Mouse (Mus musculus): Measurements from ENCODE around the gene Pithd1. TPM values are rescaled to one million over a fixed set of nuclear protein-coding genes. Genes with fewer than 3 reads are reported as not detected.
"Not testable (repeated sequence)": the region's sequence is repeated elsewhere in the genome, so short reads cannot be mapped to it uniquely, and the experiment has no call there.

Gene Pithd1
- polyA plus RNA-seq, 1 experiment from 2014 or later, result 64.8 TPM

DNA sequence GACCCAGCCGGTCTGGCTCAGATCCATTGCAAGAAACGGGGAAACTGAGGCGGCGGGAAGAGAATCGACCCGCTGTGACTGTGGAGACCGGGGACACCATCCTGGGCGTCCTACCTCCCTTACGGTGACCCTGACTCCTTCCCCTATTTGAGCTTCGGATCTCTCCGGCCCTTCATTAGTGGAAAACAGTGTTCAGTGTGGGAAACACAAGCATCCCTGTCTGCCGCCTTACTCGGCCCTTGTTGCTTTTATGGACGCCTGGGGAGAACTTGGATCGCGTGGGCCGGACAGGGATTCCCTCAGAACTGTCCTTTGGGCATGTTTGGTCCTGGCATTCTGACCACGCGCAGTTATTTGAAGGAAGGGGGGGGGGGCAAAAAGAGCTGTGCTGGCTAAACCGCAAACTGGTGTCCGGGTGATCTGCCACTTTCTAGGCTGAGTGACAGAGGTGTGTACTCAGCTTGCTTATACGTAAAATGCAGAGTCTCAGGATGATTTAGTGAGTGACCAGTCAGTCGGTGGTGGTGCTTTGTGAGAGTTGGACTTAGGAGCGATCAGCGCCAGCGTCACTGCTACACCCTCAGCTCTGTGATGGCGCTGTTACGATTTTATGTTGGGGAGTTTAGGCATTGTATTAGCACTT, 40.3 kb downstream of the Pithd1 start:
- H3K27ac ChIP-seq (ENCODE audit: low read depth, low read length), result 0 out of 2 replicates have a peak overlapping the region, but pooled peaks have one; percentile 12
- DNase-seq (ENCODE audit: low spot score, missing footprints) (no peak), ATAC-seq (ENCODE audit: low FRiP score) (no peak)
- H3K36me3 ChIP-seq (ENCODE audit: control insufficient read depth, insufficient read depth, low read length), result peaks cover 2% of the 10 kb centered on the region; the same call in 1 of the 2 replicates
- H3K4me1 ChIP-seq (ENCODE audit: control insufficient read depth, insufficient read depth, low read length), result peaks cover 7% of the 10 kb centered on the region
- H3K4me2 ChIP-seq, result peak overlapping the region; percentile 87
- no peaks in the 10 kb centered on the region for H3K27me3 ChIP-seq (ENCODE audit: control insufficient read depth, insufficient read depth, low read length)
- WGBS, result 1% methylated on average over 28 of the region's 28 CpGs
- no peaks in the 10 kb centered on the region for H3K9me3 ChIP-seq (ENCODE audit: control insufficient read depth, low read length)
- H3K9ac ChIP-seq (ENCODE audit: low read length), result peak overlapping the region; percentile 72
- peak overlapping the region; percentile 80 for H3K4me3 ChIP-seq (ENCODE audit: low read depth, low read length)

DNA sequence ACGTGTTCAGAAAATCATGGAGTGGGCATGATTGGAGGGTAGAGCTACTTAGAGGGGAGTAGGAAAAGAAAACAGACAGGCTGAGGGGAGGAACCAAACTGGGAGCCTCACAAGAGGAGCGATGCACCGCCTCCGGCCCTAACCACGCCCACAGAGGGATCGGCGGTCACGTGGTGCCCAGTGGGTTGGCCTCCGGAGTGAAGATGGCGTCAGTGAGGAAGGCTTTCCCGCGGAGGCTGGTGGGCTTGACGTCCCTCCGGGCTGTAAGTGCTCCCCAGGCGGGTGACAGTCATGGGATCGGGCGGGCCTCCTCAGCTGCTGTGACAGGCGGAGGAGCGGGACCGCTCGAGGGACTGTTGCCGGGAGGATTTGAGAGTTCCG, 40.8 kb downstream of the Pithd1 start, which contains the start of gene Hmgcl:
Gene Hmgcl, plus strand, starts transcription at position 171 of the 381 bp plus-strand sequence.
- Histone ChIP-seq H3K9ac (ENCODE audit: low read length) (peak within 1 kb of the TSS; percentile 72), H3K4me3 (ENCODE audit: low read depth, low read length) (peak within 1 kb of the TSS; percentile 80), H3K4me2 (peak within 1 kb of the TSS; percentile 87), H3K36me3 (ENCODE audit: control insufficient read depth, insufficient read depth, low read length) (peaks cover under 1% of the 10 kb centered on the region; the same call in 1 of the 2 replicates), H3K27me3 (ENCODE audit: control insufficient read depth, insufficient read depth, low read length) (no peaks in the 10 kb centered on the region), H3K9me3 (ENCODE audit: control insufficient read depth, low read length) (no peaks in the 10 kb centered on the region), H3K4me1 (ENCODE audit: control insufficient read depth, insufficient read depth, low read length) (peaks cover 7% of the 10 kb centered on the region), H3K27ac (ENCODE audit: low read depth, low read length) (0 out of 2 replicates have a peak within 1 kb of the TSS, but pooled peaks have one; percentile 12)
- DNase-seq (ENCODE audit: low spot score, missing footprints) (peak; percentile 98), ATAC-seq (ENCODE audit: low FRiP score) (peak; percentile 96)
- WGBS, result under 1% methylated on average over 23 of the region's 23 CpGs

DNA sequence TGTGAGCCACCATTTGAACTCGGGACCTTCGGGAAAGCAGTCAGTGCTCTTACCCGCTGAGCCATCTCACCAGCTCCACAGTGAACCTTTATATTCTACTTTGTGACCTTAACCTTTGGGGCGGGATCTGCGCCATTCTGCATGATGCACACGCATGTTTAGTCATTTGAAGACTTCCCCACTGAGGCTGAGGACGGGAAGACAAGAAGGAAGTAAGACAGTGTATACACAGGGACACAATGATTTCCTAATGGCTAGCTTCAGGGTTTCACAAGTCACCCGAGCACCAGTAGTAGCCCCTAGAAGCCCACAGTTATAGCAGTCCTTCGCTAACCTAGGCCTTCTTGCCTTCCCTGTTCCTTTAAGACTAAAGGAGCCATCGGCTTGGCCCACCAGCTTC, 41.4 kb downstream of the Pithd1 start:
- no peaks in the 10 kb centered on the region for H3K9me3 ChIP-seq (ENCODE audit: control insufficient read depth, low read length)
- H3K9ac ChIP-seq (ENCODE audit: low read length), result peak overlapping the region; percentile 47
- H3K36me3 ChIP-seq (ENCODE audit: control insufficient read depth, insufficient read depth, low read length), result no peaks in the 10 kb centered on the region
- ATAC-seq (ENCODE audit: low FRiP score) (peak; percentile 50), DNase-seq (ENCODE audit: low spot score, missing footprints) (no peak)
- H3K27ac ChIP-seq (ENCODE audit: low read depth, low read length), result no peak overlapping the region
- H3K27me3 ChIP-seq (ENCODE audit: control insufficient read depth, insufficient read depth, low read length), result no peaks in the 10 kb centered on the region
- WGBS, result 77% methylated on average over 10 of the region's 10 CpGs
- H3K4me1 ChIP-seq (ENCODE audit: control insufficient read depth, insufficient read depth, low read length), result peaks cover 7% of the 10 kb centered on the region
- peak overlapping the region; percentile 80; the same call in 1 of the 2 replicates for H3K4me3 ChIP-seq (ENCODE audit: low read depth, low read length)
- H3K4me2 ChIP-seq, result peak overlapping the region; percentile 87

DNA sequence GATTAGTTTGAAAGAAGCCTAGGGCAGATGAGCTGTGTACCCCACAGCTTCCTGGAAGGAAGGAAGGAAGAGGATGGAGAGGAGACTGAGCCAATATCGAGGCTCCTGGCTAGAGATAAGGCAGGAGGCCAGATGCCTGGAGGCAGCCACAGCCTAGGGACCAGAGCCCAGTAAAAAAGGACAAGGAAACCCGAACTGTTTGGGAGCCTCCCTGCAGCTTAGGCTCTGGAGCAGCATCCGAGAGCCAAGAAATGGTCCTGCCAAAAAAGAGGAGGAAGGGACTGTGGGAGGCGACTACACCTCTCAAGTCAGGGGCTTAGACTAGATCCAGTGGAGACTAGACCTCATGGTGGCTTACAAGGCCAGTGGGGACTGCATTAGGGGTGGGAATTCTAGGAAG, 43.7 kb downstream of the Pithd1 start:
- 64% methylated on average over 4 of the region's 4 CpGs for WGBS
- H3K36me3 ChIP-seq (ENCODE audit: control insufficient read depth, insufficient read depth, low read length), result no peaks in the 10 kb centered on the region; the same call in 1 of the 2 replicates
- H3K9me3 ChIP-seq (ENCODE audit: control insufficient read depth, low read length), result no peaks in the 10 kb centered on the region
- ATAC-seq (ENCODE audit: low FRiP score), result no peak
- H3K4me2 ChIP-seq, result no peak overlapping the region
- no peak overlapping the region for H3K4me3 ChIP-seq (ENCODE audit: low read depth, low read length)
- no peaks in the 10 kb centered on the region for H3K27me3 ChIP-seq (ENCODE audit: control insufficient read depth, insufficient read depth, low read length)
- no peak overlapping the region for H3K27ac ChIP-seq (ENCODE audit: low read depth, low read length)
- DNase-seq (ENCODE audit: low spot score, missing footprints), result no peak
- H3K9ac ChIP-seq (ENCODE audit: low read length), result no peak overlapping the region
- peaks cover 7% of the 10 kb centered on the region for H3K4me1 ChIP-seq (ENCODE audit: control insufficient read depth, insufficient read depth, low read length)

DNA sequence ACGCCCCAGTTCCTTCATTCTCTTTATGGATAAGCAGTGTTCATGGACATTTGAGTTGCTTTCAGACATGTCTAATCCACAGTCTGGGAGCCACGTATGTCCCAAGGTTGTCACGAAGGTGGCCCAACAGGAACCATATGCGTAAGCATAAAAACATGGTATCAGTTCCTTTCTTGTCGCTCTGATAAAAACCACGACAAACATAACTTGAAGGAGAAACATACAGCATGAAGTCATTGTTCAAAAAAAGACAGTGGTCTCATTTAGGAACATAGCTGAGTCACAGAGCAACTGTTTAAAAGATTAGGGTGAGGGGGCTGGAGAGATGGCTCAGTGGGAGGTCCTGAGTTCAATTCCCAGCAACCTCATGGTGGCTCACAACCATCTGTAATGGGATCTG, 44.9 kb downstream of the Pithd1 start:
- Histone ChIP-seq H3K27me3 (ENCODE audit: control insufficient read depth, insufficient read depth, low read length) (no peaks in the 10 kb centered on the region), H3K9ac (ENCODE audit: low read length) (no peak overlapping the region), H3K27ac (ENCODE audit: low read depth, low read length) (no peak overlapping the region), H3K4me3 (ENCODE audit: low read depth, low read length) (no peak overlapping the region), H3K4me1 (ENCODE audit: control insufficient read depth, insufficient read depth, low read length) (peaks cover 7% of the 10 kb centered on the region), H3K9me3 (ENCODE audit: control insufficient read depth, low read length) (no peaks in the 10 kb centered on the region), H3K4me2 (no peak overlapping the region), H3K36me3 (ENCODE audit: control insufficient read depth, insufficient read depth, low read length) (no peaks in the 10 kb centered on the region; the same call in 1 of the 2 replicates)
- WGBS, result 93% methylated on average over 6 of the region's 6 CpGs
- DNase-seq (ENCODE audit: low spot score, missing footprints), result no peak
- ATAC-seq (ENCODE audit: low FRiP score), result no peak

DNA sequence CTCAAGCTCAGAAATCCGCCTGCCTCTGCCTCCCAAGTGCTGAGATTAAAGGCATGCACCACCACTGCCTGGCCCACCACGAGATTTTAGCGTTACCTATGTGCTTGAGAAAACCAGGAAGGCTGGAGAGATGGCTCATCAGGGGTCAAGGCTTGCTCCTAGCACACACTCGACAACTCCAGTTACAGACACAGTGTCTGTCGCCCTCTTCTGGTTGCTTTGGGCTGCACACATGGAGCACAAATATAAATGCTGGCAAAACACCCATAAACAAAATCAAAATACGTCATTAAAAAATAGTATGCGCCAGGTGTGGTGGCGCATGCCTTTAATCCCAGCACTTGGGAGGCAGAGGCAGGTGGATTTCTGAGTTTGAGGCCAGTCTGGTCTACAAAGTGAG, 46.0 kb downstream of the Pithd1 start:
- not testable (repeated sequence) for H3K27ac ChIP-seq (ENCODE audit: low read depth, low read length); H3K27me3 ChIP-seq (ENCODE audit: control insufficient read depth, insufficient read depth, low read length); H3K4me1 ChIP-seq (ENCODE audit: control insufficient read depth, insufficient read depth, low read length); H3K9me3 ChIP-seq (ENCODE audit: control insufficient read depth, low read length); H3K4me3 ChIP-seq (ENCODE audit: low read depth, low read length); DNase-seq (ENCODE audit: low spot score, missing footprints); H3K4me2 ChIP-seq; ATAC-seq (ENCODE audit: low FRiP score); H3K9ac ChIP-seq (ENCODE audit: low read length); H3K36me3 ChIP-seq (ENCODE audit: control insufficient read depth, insufficient read depth, low read length)
- 81% methylated on average over 8 of the region's 8 CpGs for WGBS

DNA sequence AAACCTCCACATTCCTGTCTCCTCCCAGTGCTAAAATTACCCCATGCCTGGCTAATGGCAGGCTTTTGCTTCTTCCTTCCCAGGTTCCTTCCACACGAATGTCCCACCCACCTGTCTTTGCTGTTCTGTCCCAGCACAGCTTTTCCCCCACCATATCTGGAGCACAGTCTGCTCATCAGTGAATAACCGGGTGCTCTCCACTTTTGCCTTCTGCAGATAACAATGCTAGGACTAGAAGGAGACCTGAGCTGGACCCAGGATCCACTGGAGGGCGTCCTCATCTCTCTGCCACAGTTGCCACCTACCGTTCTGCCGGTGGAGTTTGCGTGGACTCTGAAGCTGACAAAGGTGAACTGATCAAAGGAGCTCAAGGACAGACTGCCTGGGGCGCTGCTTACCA, 48.2 kb downstream of the Pithd1 start:
- Histone ChIP-seq H3K27me3 (ENCODE audit: control insufficient read depth, insufficient read depth, low read length) (no peaks in the 10 kb centered on the region), H3K4me3 (ENCODE audit: low read depth, low read length) (no peak overlapping the region), H3K27ac (ENCODE audit: low read depth, low read length) (no peak overlapping the region), H3K9me3 (ENCODE audit: control insufficient read depth, low read length) (no peaks in the 10 kb centered on the region), H3K4me2 (no peak overlapping the region), H3K4me1 (ENCODE audit: control insufficient read depth, insufficient read depth, low read length) (peaks cover 3% of the 10 kb centered on the region; the same call in 1 of the 2 replicates), H3K9ac (ENCODE audit: low read length) (no peak overlapping the region), H3K36me3 (ENCODE audit: control insufficient read depth, insufficient read depth, low read length) (no peaks in the 10 kb centered on the region; the same call in 1 of the 2 replicates)
- DNase-seq (ENCODE audit: low spot score, missing footprints) (no peak), ATAC-seq (ENCODE audit: low FRiP score) (no peak)
- WGBS, result 86% methylated on average over 7 of the region's 7 CpGs

DNA sequence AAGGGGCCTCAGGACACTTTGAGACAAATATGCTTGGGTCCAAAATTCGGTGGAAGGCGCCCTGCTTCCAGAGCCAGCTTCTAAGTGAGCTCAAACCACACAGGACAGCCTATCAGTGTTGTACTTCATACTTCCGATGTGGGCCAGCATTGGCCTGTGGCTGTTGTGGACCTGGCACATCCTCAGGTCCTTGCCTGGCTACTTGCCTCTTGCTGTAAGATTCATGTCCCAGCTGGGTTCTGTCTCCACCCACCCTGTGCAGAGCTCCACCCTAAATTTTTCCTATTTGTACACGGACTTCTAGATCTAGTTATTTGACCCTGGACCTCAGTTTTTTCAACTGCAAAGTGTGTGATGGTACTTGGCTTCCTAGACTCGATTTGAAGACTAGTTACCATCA, 51.6 kb downstream of the Pithd1 start:
- H3K36me3 ChIP-seq (ENCODE audit: control insufficient read depth, insufficient read depth, low read length), result no peaks in the 10 kb centered on the region; the same call in 1 of the 2 replicates

DNA sequence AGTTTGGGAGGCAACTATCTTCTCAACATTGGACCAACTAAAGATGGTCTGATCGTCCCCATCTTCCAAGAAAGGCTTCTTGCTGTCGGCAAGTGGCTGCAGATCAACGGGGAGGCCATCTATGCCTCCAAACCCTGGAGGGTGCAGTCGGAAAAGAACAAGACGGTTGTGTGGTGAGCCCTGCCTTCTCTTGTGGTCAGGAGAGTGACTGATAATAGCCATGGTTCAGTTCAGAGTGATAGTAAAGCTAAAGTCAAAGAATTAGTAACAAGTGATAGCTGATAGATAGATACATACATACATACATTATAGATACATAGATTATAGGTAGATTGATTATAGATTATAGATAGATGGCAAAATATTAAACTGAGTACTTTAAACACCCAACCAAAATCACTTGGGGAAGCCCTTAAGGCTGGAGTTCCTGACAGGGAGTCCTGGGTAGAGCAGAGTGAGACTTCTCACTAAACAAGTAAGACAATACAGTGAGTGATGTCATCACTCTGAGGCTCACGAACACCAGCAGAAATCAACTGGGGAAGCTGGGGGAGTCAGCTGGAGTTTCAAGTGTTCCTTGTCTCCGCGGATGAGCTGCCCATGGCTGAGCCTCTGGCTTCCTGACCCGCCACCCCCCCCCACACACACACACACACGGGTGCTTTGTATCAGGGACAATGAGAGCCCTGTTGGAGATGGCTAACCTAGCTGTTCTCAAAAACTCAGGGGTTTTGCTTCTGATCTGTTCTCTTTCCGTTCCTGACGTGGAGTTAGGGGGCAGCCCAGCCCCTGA, 52.2 kb downstream of the Pithd1 start:
- Histone ChIP-seq H3K9me3 (ENCODE audit: control insufficient read depth, low read length) (no peaks in the 10 kb centered on the region), H3K4me2 (no peak overlapping the region), H3K27ac (ENCODE audit: low read depth, low read length) (no peak overlapping the region), H3K27me3 (ENCODE audit: control insufficient read depth, insufficient read depth, low read length) (no peaks in the 10 kb centered on the region), H3K9ac (ENCODE audit: low read length) (no peak overlapping the region), H3K4me3 (ENCODE audit: low read depth, low read length) (no peak overlapping the region), H3K36me3 (ENCODE audit: control insufficient read depth, insufficient read depth, low read length) (no peaks in the 10 kb centered on the region; the same call in 1 of the 2 replicates), H3K4me1 (ENCODE audit: control insufficient read depth, insufficient read depth, low read length) (peaks cover 3% of the 10 kb centered on the region; the same call in 1 of the 2 replicates)
- ATAC-seq (ENCODE audit: low FRiP score), result no peak
- no peak for DNase-seq (ENCODE audit: low spot score, missing footprints)
- 56% methylated on average over 12 of the region's 12 CpGs for WGBS

More for the DNA sequence above, 51.6 kb downstream of the Pithd1 start:
- no peak overlapping the region for H3K4me3 ChIP-seq (ENCODE audit: low read depth, low read length)
- 69% methylated on average over 5 of the region's 5 CpGs for WGBS
- H3K27ac ChIP-seq (ENCODE audit: low read depth, low read length), result no peak overlapping the region
- DNase-seq (ENCODE audit: low spot score, missing footprints) (no peak), ATAC-seq (ENCODE audit: low FRiP score) (no peak)
- peaks cover 3% of the 10 kb centered on the region; the same call in 1 of the 2 replicates for H3K4me1 ChIP-seq (ENCODE audit: control insufficient read depth, insufficient read depth, low read length)
- H3K4me2 ChIP-seq, result no peak overlapping the region
- H3K27me3 ChIP-seq (ENCODE audit: control insufficient read depth, insufficient read depth, low read length), result no peaks in the 10 kb centered on the region
- H3K9ac ChIP-seq (ENCODE audit: low read length), result no peak overlapping the region
- H3K9me3 ChIP-seq (ENCODE audit: control insufficient read depth, low read length), result no peaks in the 10 kb centered on the region
